Mouse (Mus musculus) neural tube, embryonic 11.5 days (tissue): Measurements from ENCODE around the gene Ccp110. TPM values are rescaled to one million over a fixed set of nuclear protein-coding genes. Genes with fewer than 3 reads are reported as not detected.

Experiments used
- ATAC-seq: fragments of 200-750 bp; cut with Nextera tagmentation; 2 replicates; pipeline ENCODE4 v1.8.0; 2017; ENCODE audit warnings: moderate number of reproducible peaks, mild to moderate bottlenecking, moderate TSS enrichment, moderate library complexity; ENCODE audit not compliant: insufficient read depth, low FRiP score, low TSS enrichment
- DNase-seq: peaks from one replicate; pipeline ENCODE4 v3.0.0-alpha.2; 2015; ENCODE audit warnings: low spot score
- H3K27ac ChIP-seq: fragments of 300-500 bp; sonication (generic); 2 replicates; pipeline ENCODE4 v1.5.1; 2014; ENCODE audit warnings: low read depth, mild to moderate bottlenecking, low read length
- H3K27me3 ChIP-seq: fragments of 300-500 bp; sonication (generic); 2 replicates; pipeline ENCODE4 v1.6.1; 2014; ENCODE audit warnings: mild to moderate bottlenecking, low read length, mixed read lengths; ENCODE audit not compliant: control insufficient read depth, insufficient read depth
- H3K36me3 ChIP-seq: fragments of 300-500 bp; sonication (generic); 2 replicates; pipeline ENCODE4 v1.6.1; 2014; ENCODE audit warnings: mild to moderate bottlenecking, low read length, moderate library complexity, mixed read lengths; ENCODE audit not compliant: control insufficient read depth, insufficient read depth
- H3K4me1 ChIP-seq: fragments of 300-500 bp; sonication (generic); 2 replicates; pipeline ENCODE4 v1.6.1; 2014; ENCODE audit warnings: low read length, mixed read lengths; ENCODE audit not compliant: control insufficient read depth, insufficient read depth
- H3K4me2 ChIP-seq: fragments of 300-500 bp; sonication (generic); 2 replicates; pipeline ENCODE4 v1.6.1; 2014; ENCODE audit warnings: low read depth, mild to moderate bottlenecking, moderate library complexity
- H3K4me3 ChIP-seq: fragments of 300-500 bp; sonication (generic); 2 replicates; pipeline ENCODE4 v1.5.1; 2014; ENCODE audit warnings: low read depth, low read length
- H3K9ac ChIP-seq: fragments of 300-500 bp; sonication (generic); 2 replicates; pipeline ENCODE4 v1.6.1; 2014; ENCODE audit warnings: mild to moderate bottlenecking, low read length
- H3K9me3 ChIP-seq: fragments of 300-500 bp; sonication (generic); 2 replicates; pipeline ENCODE4 v1.6.1; 2016; ENCODE audit warnings: low read length; ENCODE audit not compliant: control insufficient read depth
- WGBS: fragments of 180-500 bp; shearing (Covaris S2); extraction: QIAGEN DNeasy Blood & Tissue Kit; methylation state at CpG from one replicate; pipeline ENCODE4 v1.1.7; 2014; 5-methylcytosine and 5-hydroxymethylcytosine counted together
- polyA plus RNA-seq: library from polyadenylated mRNA; unstranded; fragments of >200 nt; fragmentation: Nextera tagmentation; extraction: Ambion mirVana; gene quantifications from 2 replicates; pipeline ENCODE4 v1.2.1, GENCODE M21; 2014

Gene Ccp110
- polyA plus RNA-seq, 1 experiment from 2014 or later, result 22.1 TPM

- Histone ChIP-seq H3K36me3 (no peaks in the 10 kb centered on the region; the same call in 1 of the 2 replicates), H3K27ac (no peak overlapping the region), H3K4me2 (no peak overlapping the region), H3K27me3 (no peaks in the 10 kb centered on the region), H3K4me1 (peaks cover 6% of the 10 kb centered on the region; the same call in 1 of the 2 replicates), H3K9ac (no peak overlapping the region), H3K9me3 (no peaks in the 10 kb centered on the region), H3K4me3 (no peak overlapping the region)
- DNase-seq (no peak), ATAC-seq (no peak)
- 72% methylated on average over 5 of the region's 5 CpGs for WGBS
Observed at GRCm38 (mm10) chr7:118710776-118711175, 1.6 kb upstream of the Ccp110 start.

GRCm38 (mm10) chr7:118714873-118715272 lies 2.5 kb downstream of the Ccp110 start:
- H3K36me3 ChIP-seq, result no peaks in the 10 kb centered on the region; the same call in 1 of the 2 replicates
- no peak for DNase-seq

GRCm38 (mm10) chr7:118718066-118718465 lies 5.7 kb downstream of the Ccp110 start:
- Histone ChIP-seq H3K27me3 (no peaks in the 10 kb centered on the region), H3K9me3 (no peaks in the 10 kb centered on the region), H3K9ac (no peak overlapping the region), H3K36me3 (peaks cover 9% of the 10 kb centered on the region), H3K4me1 (peaks cover 4% of the 10 kb centered on the region; the same call in 1 of the 2 replicates), H3K4me3 (no peak overlapping the region), H3K27ac (no peak overlapping the region), H3K4me2 (no peak overlapping the region)
- WGBS, result 96% methylated on average over 4 of the region's 4 CpGs
- DNase-seq (no peak), ATAC-seq (no peak)

More at GRCm38 (mm10) chr7:118714873-118715272, 2.5 kb downstream of the Ccp110 start:
- Histone ChIP-seq H3K27ac (no peak overlapping the region), H3K4me2 (no peak overlapping the region), H3K9ac (no peak overlapping the region), H3K27me3 (no peaks in the 10 kb centered on the region), H3K9me3 (no peaks in the 10 kb centered on the region), H3K4me3 (no peak overlapping the region), H3K4me1 (peaks cover 4% of the 10 kb centered on the region; the same call in 1 of the 2 replicates)
- 96% methylated on average over 1 of the region's 1 CpGs for WGBS
- no peak for ATAC-seq

- no peak for DNase-seq
- 95% methylated on average over 9 of the region's 9 CpGs for WGBS
- ATAC-seq, result no peak
Observed at GRCm38 (mm10) chr7:118723927-118724326, 11.6 kb downstream of the Ccp110 start.

GRCm38 (mm10) chr7:118725459-118725858 lies 13.1 kb downstream of the Ccp110 start:
- H3K9ac ChIP-seq, result no peak overlapping the region
- H3K9me3 ChIP-seq, result no peaks in the 10 kb centered on the region
- no peak overlapping the region for H3K4me3 ChIP-seq
- H3K4me1 ChIP-seq, result no peaks in the 10 kb centered on the region
- peaks cover 15% of the 10 kb centered on the region for H3K36me3 ChIP-seq
- DNase-seq, result no peak
- no peak overlapping the region for H3K4me2 ChIP-seq
- ATAC-seq, result no peak
- no peak overlapping the region for H3K27ac ChIP-seq
- 81% methylated on average over 2 of the region's 2 CpGs for WGBS
- H3K27me3 ChIP-seq, result no peaks in the 10 kb centered on the region

More at GRCm38 (mm10) chr7:118723927-118724326, 11.6 kb downstream of the Ccp110 start:
- Histone ChIP-seq H3K36me3 (peaks cover 15% of the 10 kb centered on the region), H3K4me2 (no peak overlapping the region), H3K27me3 (no peaks in the 10 kb centered on the region), H3K4me1 (no peaks in the 10 kb centered on the region), H3K4me3 (no peak overlapping the region), H3K9ac (no peak overlapping the region), H3K27ac (no peak overlapping the region), H3K9me3 (no peaks in the 10 kb centered on the region)

- H3K4me2 ChIP-seq, result no peak overlapping the region
- no peak overlapping the region for H3K9ac ChIP-seq
- H3K9me3 ChIP-seq, result no peaks in the 10 kb centered on the region
- no peaks in the 10 kb centered on the region for H3K4me1 ChIP-seq
- 90% methylated on average over 13 of the region's 13 CpGs for WGBS
- H3K4me3 ChIP-seq, result no peak overlapping the region
- ATAC-seq (no peak), DNase-seq (no peak)
- H3K27me3 ChIP-seq, result no peaks in the 10 kb centered on the region
- H3K36me3 ChIP-seq, result peaks cover 8% of the 10 kb centered on the region
- H3K27ac ChIP-seq, result no peak overlapping the region
Observed at GRCm38 (mm10) chr7:118728846-118729587, 16.7 kb downstream of the Ccp110 start.

- DNase-seq, result no peak
- no peak overlapping the region for H3K4me2 ChIP-seq
- no peaks in the 10 kb centered on the region for H3K4me1 ChIP-seq
- ATAC-seq, result no peak
- WGBS, result 92% methylated on average over 3 of the region's 3 CpGs
- no peak overlapping the region for H3K4me3 ChIP-seq
- H3K9ac ChIP-seq, result no peak overlapping the region
- no peaks in the 10 kb centered on the region for H3K9me3 ChIP-seq
- H3K27ac ChIP-seq, result no peak overlapping the region
- no peaks in the 10 kb centered on the region for H3K27me3 ChIP-seq
- peaks cover 2% of the 10 kb centered on the region for H3K36me3 ChIP-seq
Observed at GRCm38 (mm10) chr7:118731781-118732180, 19.4 kb downstream of the Ccp110 start.

- no peak for ATAC-seq
- peaks cover 5% of the 10 kb centered on the region for H3K36me3 ChIP-seq
- H3K4me3 ChIP-seq, result no peak overlapping the region
- WGBS, result 93% methylated on average over 13 of the region's 13 CpGs
- DNase-seq, result no peak
- no peak overlapping the region for H3K9ac ChIP-seq
- no peak overlapping the region for H3K27ac ChIP-seq
- no peaks in the 10 kb centered on the region for H3K4me1 ChIP-seq
- no peaks in the 10 kb centered on the region for H3K27me3 ChIP-seq
- H3K4me2 ChIP-seq, result no peak overlapping the region
- no peaks in the 10 kb centered on the region for H3K9me3 ChIP-seq
Observed at GRCm38 (mm10) chr7:118733225-118733624, 20.9 kb downstream of the Ccp110 start.

- no peak overlapping the region for H3K4me2 ChIP-seq
- H3K27ac ChIP-seq, result no peak overlapping the region
- H3K27me3 ChIP-seq, result no peaks in the 10 kb centered on the region
- H3K9me3 ChIP-seq, result no peaks in the 10 kb centered on the region
- DNase-seq (no peak), ATAC-seq (no peak)
- no peak overlapping the region for H3K4me3 ChIP-seq
- peaks cover 5% of the 10 kb centered on the region; the same call in 1 of the 2 replicates for H3K36me3 ChIP-seq
- H3K4me1 ChIP-seq, result no peaks in the 10 kb centered on the region; the same call in 1 of the 2 replicates
- 79% methylated on average over 1 of the region's 1 CpGs for WGBS
- H3K9ac ChIP-seq, result no peak overlapping the region
Observed at GRCm38 (mm10) chr7:118738730-118739129, 26.4 kb downstream of the Ccp110 start.
